Mouse (Mus musculus) ES-Bruce4 (cell line): ENCODE data around the gene Alpk1. TPM values are rescaled to one million over a fixed set of nuclear protein-coding genes. Genes with fewer than 3 reads are reported as not detected.
"Not testable (repeated sequence)": the region's sequence is repeated elsewhere in the genome, so short reads cannot be mapped to it uniquely, and the experiment has no call there.

Experiments
- H3K27ac ChIP-seq: 2 replicates; pipeline ENCODE4 v1.5.1; 2012; ENCODE audit warnings: low read length, inconsistent platforms; ENCODE audit not compliant: insufficient read depth
- H3K27me3 ChIP-seq: 2 replicates; pipeline ENCODE4 v1.6.1; 2012; ENCODE audit warnings: mild to moderate bottlenecking, low read length, inconsistent platforms; ENCODE audit not compliant: control insufficient read depth, poor library complexity, insufficient read depth, severe bottlenecking
- H3K36me3 ChIP-seq: 2 replicates; pipeline ENCODE4 v1.6.1; 2012; ENCODE audit warnings: inconsistent platforms, mild to moderate bottlenecking, low read length, moderate library complexity; ENCODE audit not compliant: control insufficient read depth, poor library complexity, insufficient read depth, severe bottlenecking
- H3K4me1 ChIP-seq: one replicate; pipeline ENCODE4 v1.8.1; 2011; ENCODE audit warnings: low read length; ENCODE audit not compliant: control insufficient read depth, insufficient read depth
- H3K4me3 ChIP-seq: 2 replicates; pipeline ENCODE4 v1.5.1; 2011; ENCODE audit warnings: low read depth, mild to moderate bottlenecking, low read length
- H3K9ac ChIP-seq: 2 replicates; pipeline ENCODE4 v1.6.1; 2012; ENCODE audit warnings: low read depth, mild to moderate bottlenecking, inconsistent platforms; ENCODE audit not compliant: poor library complexity, severe bottlenecking
- H3K9me3 ChIP-seq: replicated peaks from 2 replicates; pipeline ENCODE4 v1.6.1; 2012; ENCODE audit warnings: mild to moderate bottlenecking, low read length, inconsistent platforms; ENCODE audit not compliant: control insufficient read depth, poor library complexity, insufficient read depth, severe bottlenecking
- CTCF ChIP-seq: IDR thresholded peaks from one replicate; pipeline ENCODE4 v1.8.1; 2011; ENCODE audit warnings: low read depth, low read length
- EP300 ChIP-seq: IDR thresholded peaks from 2 replicates; pipeline ENCODE4 v1.6.1; 2011; ENCODE audit warnings: low read depth, low read length; ENCODE audit not compliant: insufficient read depth
- POLR2A ChIP-seq: IDR thresholded peaks from one replicate; pipeline ENCODE4 v1.8.1; 2011; ENCODE audit warnings: low read length; ENCODE audit not compliant: insufficient read depth
- polyA plus RNA-seq: library from polyadenylated mRNA; stranded (reverse); fragments of >200 nt; gene quantifications from 2 replicates; pipeline ENCODE4 v1.2.4, GENCODE M21; 2011; ENCODE audit warnings: low read depth; ENCODE audit not compliant: missing spikeins, insufficient read depth, insufficient read length

Gene Alpk1
- polyA plus RNA-seq, 1 experiment = 1.2 TPM

GRCm38 (mm10) chr3:127788038-127788437 lies 7.7 kb upstream of the Alpk1 start:
- H3K27ac ChIP-seq = no peak overlapping the region
- no peak for TF ChIP-seq POLR2A
- TF ChIP-seq EP300 = no peak
- no peak for TF ChIP-seq CTCF
- no peaks in the 10 kb centered on the region for H3K4me1 ChIP-seq
- H3K4me3 ChIP-seq = no peak overlapping the region
- H3K27me3 ChIP-seq = peaks cover 21% of the 10 kb centered on the region
- no peak overlapping the region for H3K9ac ChIP-seq
- no peaks in the 10 kb centered on the region for H3K36me3 ChIP-seq
- H3K9me3 ChIP-seq = 0 out of 2 replicates have a peak, but pooled peaks cover 2% of the 10 kb centered on the region

GRCm38 (mm10) chr3:127787032-127787431 lies 6.7 kb upstream of the Alpk1 start:
- TF ChIP-seq POLR2A (no peak), EP300 (no peak), CTCF (no peak)
- Histone ChIP-seq H3K36me3 (no peaks in the 10 kb centered on the region), H3K4me3 (no peak overlapping the region), H3K27me3 (peaks cover 21% of the 10 kb centered on the region), H3K9ac (no peak overlapping the region), H3K4me1 (no peaks in the 10 kb centered on the region), H3K27ac (no peak overlapping the region), H3K9me3 (0 out of 2 replicates have a peak, but pooled peaks cover 2% of the 10 kb centered on the region)

- not testable (repeated sequence) for H3K9me3 ChIP-seq, H3K4me3 ChIP-seq, H3K4me1 ChIP-seq, H3K27me3 ChIP-seq, H3K9ac ChIP-seq, H3K27ac ChIP-seq, H3K36me3 ChIP-seq
Observed at GRCm38 (mm10) chr3:127783680-127784079, 3.4 kb upstream of the Alpk1 start.

GRCm38 (mm10) chr3:127782921-127783320 lies 2.6 kb upstream of the Alpk1 start:
- H3K4me3 ChIP-seq = no peak overlapping the region
- H3K27me3 ChIP-seq = no peaks in the 10 kb centered on the region
- no peak overlapping the region for H3K9ac ChIP-seq
- no peaks in the 10 kb centered on the region for H3K36me3 ChIP-seq
- 0 out of 2 replicates have a peak, but pooled peaks cover 2% of the 10 kb centered on the region for H3K9me3 ChIP-seq
- no peak overlapping the region for H3K27ac ChIP-seq
- TF ChIP-seq CTCF (no peak), POLR2A (no peak), EP300 (no peak)
- H3K4me1 ChIP-seq = no peaks in the 10 kb centered on the region

- TF ChIP-seq EP300 = no peak
- no peak for TF ChIP-seq POLR2A
- no peak for TF ChIP-seq CTCF
- H3K9ac ChIP-seq = no peak overlapping the region
- H3K27me3 ChIP-seq = no peaks in the 10 kb centered on the region
- H3K36me3 ChIP-seq = no peaks in the 10 kb centered on the region
- no peak overlapping the region for H3K27ac ChIP-seq
- no peak overlapping the region for H3K4me3 ChIP-seq
- H3K4me1 ChIP-seq = no peaks in the 10 kb centered on the region
- H3K9me3 ChIP-seq = 0 out of 2 replicates have a peak, but pooled peaks cover 2% of the 10 kb centered on the region
Observed at GRCm38 (mm10) chr3:127780921-127781320, 594 bp upstream of the Alpk1 start.

- Histone ChIP-seq H3K9me3 (no peaks in the 10 kb centered on the region), H3K27ac (no peak overlapping the region), H3K36me3 (no peaks in the 10 kb centered on the region), H3K27me3 (no peaks in the 10 kb centered on the region), H3K9ac (no peak overlapping the region), H3K4me1 (no peaks in the 10 kb centered on the region), H3K4me3 (no peak overlapping the region)
- TF ChIP-seq EP300 (no peak), POLR2A (no peak), CTCF (no peak)
Observed at GRCm38 (mm10) chr3:127769146-127769545, 11.2 kb downstream of the Alpk1 start.
